Mouse (Mus musculus): ENCODE measurements at regions not wholly inside any gene's neighbourhood (a gene's known extent, or its start where the extent isn't known, plus 50 kb on each side); places are given as distances from the start of the nearest gene placed in this dataset.

DNA sequence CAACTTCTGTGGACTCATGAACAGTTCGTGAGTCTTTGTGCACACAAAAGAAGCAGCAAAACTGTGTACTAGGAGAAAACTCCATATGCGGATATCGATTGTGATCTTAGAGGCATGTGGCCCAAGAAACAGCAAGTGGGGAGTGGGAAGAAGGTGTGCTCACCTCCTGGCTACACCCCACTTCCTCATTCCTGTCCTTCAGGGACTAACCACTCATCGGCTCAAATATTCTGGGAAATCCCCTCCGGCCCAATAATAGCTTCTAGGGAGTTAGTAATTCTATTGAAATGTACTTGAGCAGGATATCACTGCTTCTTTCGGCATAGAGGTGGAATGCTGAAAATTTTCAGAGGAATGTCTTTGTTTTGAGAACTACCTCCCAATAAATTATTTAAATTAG is 539.5 kb downstream of the Nfib start:
- no peak for DNase-seq (ENCODE audit: low spot score)
- intact Hi-C loops (cut with DNase I) = no loop called here

DNA sequence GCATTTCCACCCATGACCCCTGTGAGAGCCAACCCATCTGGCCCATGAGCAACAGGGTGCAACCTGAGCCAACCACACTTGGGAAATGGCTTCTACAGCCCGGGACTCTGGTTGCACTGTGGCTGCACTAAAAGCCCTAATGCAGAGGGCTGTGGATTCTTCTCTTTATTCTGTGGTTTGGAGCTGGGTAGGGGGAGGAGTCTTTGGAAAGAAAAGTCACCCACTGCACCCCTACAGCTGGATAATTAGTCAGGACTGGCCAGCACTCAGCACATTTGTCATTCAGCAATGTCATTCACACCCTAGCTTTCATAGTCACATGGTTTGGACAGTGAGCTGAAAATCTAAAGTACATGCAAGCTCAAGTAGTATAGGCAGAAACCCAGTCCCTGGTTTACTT is 541.5 kb downstream of the Nfib start:
- no peak for DNase-seq (ENCODE audit: low spot score)
- intact Hi-C loops (cut with DNase I) = no loop called here

DNA sequence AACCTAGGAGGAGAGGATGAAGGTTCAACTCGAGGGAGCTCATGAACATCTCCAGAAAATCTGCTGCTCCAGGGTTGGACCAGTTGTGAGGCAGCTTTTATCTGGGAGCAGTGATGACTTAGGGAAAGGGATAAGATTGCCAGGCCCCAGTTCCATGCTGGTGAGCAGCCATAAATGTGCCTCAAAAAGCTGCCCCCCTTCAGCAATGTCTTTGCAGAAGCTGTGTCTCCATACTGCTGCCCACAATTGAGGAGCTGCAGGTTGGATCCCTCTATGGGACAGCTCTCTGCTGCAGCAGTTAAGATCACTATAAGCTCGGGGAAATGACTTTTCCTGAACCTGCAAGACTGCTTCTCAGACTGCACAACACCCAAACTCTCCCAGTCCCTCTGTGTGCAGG is 543.7 kb downstream of the Nfib start:
- intact Hi-C loops (cut with DNase I) = no loop called here
- DNase-seq (ENCODE audit: low spot score) = no peak

DNA sequence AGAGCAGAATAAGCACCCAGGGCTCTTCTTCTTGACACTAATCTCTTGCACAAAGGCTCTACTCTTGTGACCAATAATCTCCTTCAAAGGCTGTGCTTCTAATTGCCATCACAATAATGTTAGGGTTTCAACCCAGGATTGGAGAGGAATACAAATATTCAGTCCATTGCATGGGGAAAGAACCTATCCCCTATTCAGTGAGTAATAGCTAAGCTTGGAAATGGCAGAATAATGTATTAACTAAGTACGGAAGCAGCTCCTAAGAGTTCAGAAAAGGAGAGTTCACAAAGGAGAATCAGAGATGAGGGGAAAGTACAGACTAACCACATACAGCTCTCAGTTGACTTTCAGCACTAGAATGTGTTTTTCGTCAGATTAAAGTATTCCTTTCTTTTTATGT is 544.3 kb downstream of the Nfib start:
- DNase-seq (ENCODE audit: low spot score) = no peak
- intact Hi-C loops (cut with DNase I) = no loop called here

DNA sequence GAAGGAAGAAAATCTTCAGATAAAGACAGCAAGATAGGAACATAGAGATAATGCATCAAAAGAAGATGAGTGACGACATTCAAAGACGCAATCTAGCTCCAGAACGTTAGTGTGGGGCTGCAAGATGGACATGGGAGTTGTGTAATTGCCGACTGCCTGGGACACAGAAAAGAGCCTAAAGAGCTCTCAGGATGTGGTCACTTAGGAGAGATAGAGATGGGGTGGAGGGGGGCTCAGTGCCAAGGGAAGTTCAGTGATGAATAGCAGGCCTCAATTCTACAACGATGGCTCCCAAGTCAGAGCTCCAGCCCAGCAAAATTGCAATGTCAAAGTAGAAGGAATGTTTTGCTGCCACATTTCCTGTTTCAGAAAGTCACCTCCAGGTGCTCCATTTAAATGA is 545.3 kb downstream of the Nfib start:
- DNase-seq (ENCODE audit: low spot score) = no peak
- intact Hi-C loops (cut with DNase I) = no loop called here

DNA sequence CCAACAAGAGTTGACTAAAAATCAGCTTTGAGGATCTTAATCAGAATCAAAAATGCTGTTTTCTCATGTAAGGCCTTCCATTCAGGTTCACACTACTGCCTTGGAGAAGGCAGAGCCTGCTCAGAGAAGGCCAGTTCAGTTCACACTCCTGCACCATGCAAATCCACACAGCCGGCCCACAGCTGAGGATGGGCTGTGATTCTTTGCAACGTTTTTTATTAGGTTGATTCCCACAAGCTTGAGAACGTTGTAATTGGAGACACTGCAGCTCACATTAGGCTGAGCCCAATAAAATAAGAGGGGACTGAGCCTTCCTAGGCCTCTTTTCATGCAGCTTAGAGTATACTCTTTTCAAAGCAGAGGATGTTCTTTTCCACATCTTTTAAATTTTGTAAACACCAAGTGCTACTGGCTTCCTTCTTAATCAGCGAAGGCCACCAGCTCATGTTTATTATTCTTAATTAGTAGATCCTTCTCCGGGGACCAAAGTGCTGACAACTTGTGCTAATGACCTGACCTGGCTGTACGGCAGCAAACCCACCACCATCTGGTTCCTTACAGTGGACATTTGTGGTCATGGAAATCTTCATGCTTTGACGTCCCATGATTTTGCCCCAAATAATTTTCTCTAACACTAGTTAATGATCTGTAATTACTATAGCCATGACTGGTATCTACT is 549.8 kb downstream of the Nfib start:
- intact Hi-C loops (cut with DNase I) = loop anchor here (2.0 kb wide), 1 partner anchor 17 kb away; no protein-coding TSS in a partner anchor
- no peak for DNase-seq (ENCODE audit: low spot score)

DNA sequence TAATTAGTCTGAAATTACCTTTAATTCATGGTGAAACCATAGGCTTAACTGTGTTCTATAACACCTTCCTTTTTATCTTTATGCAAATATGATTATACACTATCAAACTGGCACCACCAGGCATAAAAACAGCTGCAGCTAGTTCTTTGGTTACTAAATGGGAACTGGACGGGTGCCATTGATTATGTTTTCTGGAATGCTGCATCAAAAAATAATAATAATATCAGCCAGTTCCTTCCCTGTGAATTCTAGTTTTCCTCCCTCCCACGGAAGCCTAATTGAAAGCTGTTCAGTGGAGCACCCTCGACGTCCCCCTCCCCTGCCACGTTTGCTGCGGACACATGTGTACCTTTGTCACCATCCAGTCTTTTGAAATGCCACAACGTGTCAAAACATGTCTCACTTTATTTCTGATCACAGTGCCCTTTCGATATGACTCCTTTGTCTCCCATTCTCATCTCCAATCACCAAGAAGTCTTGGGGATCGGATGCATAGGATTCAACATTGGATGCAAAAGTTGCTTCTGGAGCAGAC is 551.5 kb downstream of the Nfib start:
- no peak for DNase-seq (ENCODE audit: low spot score)
- intact Hi-C loops (cut with DNase I) = loop anchor here (2.0 kb wide), 1 partner anchor 15 kb away; no protein-coding TSS in a partner anchor

DNA sequence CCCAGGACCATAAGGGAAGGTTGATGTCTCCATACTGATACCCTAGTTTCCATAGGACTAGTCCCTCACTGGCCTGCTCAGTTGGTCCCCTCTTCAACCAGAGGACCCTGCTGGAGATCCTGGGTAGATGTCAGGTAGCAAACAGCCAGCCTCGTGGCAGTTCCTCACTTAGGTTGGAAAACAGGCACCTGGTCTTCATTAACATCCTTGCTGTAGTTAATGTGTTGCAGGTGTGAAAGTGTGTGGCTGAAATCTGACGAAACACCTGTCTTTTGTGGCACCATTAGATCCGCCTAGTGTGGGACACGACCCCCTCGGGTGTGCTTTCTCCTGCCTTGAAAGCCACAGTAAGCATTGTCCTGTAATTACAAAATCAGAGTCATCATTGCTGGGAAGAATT is 551.9 kb downstream of the Nfib start:
- no peak for DNase-seq (ENCODE audit: low spot score)
- intact Hi-C loops (cut with DNase I) = loop anchor here (2.0 kb wide), 1 partner anchor 15 kb away; no protein-coding TSS in a partner anchor

DNA sequence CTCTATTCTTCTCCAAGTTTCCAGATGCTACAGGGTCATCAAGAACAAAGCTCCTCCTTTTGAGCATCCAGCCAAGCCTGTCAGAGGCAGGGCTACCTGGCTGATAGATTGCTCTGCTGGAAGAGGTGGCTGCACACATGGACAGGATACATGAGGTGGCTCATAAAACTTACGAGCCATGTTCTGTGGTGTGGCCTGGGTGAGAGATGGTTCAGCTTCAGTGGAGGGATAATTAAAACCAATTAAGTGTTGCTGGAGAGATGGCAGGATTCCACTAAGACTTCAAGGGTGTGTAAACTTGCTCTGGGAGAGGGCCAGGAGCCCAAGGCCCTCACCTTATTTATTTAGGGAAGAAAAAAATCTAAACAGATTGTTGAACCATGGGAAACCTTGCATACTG is 555.6 kb downstream of the Nfib start:
- DNase-seq (ENCODE audit: low spot score) = no peak
- intact Hi-C loops (cut with DNase I) = no loop called here

DNA sequence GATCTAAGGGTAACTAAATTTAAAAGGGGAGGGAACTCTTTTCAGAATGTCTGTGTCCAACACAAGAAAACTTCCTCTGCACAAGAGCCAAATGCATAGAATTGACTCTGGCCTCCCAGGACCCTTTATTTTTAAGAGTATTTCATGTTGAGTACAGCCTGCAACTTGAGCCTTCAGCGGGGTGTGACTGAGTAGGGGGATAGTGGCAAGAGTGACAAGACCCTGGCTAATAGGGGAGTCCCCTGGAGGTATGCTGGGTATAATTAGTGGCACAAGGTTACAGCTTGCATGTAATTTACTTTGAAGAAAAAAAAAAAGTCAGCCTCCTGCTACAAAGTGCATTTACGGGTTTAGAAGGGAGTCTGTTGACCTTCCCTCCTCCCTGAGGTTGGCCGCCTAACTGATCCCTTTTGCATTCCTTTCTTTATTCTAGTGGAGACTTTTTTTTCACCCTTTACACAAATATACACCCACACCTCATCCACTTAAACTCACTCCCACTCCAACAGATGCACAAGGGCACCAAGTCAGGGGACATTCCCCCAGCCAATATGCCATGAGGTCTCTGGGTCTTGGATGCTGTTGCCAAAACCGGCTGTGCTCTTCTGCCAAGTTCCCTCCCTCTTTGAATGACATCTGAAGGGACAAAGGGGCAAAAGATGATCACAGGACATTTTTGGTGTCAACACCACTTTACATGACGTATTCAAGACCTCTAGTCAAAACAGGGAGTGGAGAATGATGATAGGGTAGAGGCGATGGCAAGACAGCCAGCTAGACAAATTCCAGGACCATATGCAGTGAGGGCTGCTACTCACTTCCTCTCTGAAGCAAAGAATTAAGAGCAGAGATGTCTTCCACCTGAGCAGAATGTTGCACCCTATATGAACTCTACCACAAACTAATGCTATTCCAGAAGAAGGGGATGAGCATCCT is 557.2 kb downstream of the Nfib start:
- intact Hi-C loops (cut with DNase I) = no loop called here
- no peak for DNase-seq (ENCODE audit: low spot score)

DNA sequence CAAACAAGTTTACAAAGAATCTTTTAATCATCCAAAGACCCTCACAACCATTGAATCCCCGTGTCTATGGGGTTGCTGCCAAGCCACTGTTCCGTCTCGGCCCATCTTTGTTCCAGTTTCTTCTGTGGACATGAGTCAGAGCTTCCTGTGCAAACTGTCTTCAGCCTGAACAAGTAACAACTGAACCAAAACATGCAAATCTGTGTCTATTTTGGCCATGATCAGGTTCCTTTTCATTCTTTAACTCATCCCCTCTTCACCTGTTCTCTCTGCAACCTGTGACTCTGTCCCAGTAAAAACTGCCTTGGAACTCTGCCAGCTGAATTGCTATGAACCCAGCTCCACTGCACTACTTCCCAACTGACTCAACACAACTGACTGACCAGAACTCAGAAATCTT is 563.2 kb downstream of the Nfib start:
- DNase-seq (ENCODE audit: low spot score) = no peak
- intact Hi-C loops (cut with DNase I) = no loop called here

DNA sequence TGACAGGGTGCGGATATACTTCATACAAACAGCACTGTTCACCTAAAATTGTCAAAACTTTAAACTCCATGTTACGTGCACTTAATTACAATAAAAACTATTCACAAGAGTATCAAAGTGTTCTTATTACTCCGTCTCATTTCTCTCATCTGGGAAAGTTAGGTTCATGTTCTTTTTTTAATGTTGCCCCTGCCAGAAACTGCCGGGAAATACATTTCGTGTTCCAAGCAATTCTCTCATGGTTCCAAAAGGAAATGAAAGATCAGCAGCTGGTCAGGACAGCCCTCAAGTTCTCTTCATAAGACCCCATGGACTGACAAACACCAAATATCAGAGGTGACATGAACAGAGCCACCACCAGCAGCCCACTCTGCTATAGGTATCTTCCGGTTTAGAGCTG is 565.7 kb downstream of the Nfib start:
- no peak for DNase-seq (ENCODE audit: low spot score)
- intact Hi-C loops (cut with DNase I) = loop anchor here (2.0 to 5.0 kb wide), 2 partner anchors 15 to 402 kb away; no protein-coding TSS in a partner anchor

DNA sequence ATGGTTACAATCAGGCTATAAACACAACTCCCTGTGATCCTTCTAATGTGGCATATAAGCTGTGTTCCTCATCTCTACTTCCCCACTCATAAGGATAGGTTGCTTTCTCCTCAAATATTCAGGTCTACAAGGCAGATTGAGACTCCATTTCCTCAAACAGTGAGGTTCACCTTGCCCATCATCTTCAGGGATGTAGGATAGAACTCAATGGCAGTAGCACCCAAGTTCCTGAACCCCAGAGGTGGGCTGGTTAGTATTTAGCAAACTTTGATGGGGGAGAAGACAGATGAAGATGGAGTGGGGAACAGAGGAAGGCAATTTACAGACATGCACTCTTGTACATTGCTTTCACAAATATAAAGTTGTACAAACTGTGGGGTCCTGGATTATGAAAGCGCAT is 566.5 kb downstream of the Nfib start:
- no peak for DNase-seq (ENCODE audit: low spot score)
- intact Hi-C loops (cut with DNase I) = loop anchor here (2.0 to 5.0 kb wide), 2 partner anchors 16 to 403 kb away; no protein-coding TSS in a partner anchor

DNA sequence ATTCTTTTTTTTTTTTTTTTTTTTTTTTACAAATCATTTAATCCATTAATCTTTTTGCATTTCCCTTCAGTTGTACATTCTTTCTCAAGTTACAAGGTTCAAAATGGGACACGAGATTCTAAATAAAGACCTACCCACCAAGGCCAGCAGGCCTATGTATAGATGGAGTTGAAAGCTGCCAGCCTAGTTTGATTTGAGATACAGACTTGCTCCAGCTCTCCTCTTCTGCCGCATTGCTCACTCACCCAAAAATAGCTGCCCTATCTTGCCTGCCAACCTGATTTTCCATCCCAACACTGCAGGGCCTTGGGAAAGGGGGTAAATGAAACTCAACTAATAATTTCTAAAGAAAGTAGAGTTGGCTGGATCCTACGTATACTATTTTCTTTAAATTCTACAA is 572.7 kb downstream of the Nfib start:
- DNase-seq (ENCODE audit: low spot score) = peak; percentile 9
- intact Hi-C loops (cut with DNase I) = no loop called here

DNA sequence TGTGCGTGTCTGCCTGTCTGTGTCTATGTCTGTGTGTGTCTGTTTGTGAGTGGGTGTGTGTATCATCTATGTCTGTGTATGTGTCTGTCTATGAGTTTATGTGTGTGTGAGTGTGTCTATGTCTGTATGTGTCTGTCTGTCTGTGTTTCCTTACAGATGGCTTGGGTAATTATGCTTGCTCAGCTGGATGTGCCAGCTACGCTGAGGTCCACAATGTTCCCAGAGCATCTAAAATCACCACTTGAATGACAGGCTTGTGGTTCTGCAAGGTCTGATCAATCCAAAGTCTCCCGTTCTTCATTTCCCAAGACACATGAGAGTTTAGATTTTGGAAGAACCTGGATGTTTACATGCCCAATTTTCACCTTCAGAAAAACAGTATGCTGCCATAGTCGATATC is 573.2 kb downstream of the Nfib start:
- DNase-seq (ENCODE audit: low spot score) = no peak
- intact Hi-C loops (cut with DNase I) = no loop called here

DNA sequence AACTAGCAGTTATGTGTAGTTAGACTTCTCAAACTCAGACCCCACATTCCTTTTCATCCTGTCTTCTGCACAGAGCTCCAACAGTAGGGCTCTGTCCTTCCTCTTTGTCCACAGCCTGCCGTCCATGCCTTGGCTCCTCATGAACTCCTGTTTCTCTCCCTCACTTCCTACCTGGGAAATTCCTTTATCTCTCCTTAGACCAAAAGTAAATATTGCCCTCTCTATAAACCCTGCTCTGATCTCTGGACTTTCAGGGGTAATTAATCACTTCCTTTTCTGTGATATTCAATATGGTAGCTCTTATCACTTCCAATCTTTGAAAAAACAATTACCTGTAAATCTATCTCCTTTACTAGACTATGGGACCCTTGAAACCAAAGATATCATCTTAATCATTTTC is 576.1 kb downstream of the Nfib start:
- no peak for DNase-seq (ENCODE audit: low spot score)
- intact Hi-C loops (cut with DNase I) = no loop called here

DNA sequence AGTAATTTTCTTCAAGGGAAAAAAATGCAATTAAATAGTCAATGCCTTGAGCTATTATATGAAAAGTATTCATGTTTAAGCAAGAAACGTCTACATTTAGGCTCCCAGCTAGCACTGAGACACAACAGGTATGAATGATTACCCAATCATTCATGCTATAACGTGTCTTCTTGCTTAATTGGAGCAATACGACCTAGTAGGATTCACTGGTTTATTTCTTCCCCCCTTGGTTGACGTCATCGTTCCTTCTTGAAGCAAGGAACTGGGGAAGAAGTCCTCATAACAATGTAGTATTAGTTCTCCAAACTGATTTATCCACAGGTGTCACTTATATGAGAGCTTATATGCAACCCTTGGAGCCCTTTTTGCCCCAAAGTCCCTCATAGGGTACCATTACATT is 581.8 kb downstream of the Nfib start:
- intact Hi-C loops (cut with DNase I) = no loop called here
- DNase-seq (ENCODE audit: low spot score) = no peak

DNA sequence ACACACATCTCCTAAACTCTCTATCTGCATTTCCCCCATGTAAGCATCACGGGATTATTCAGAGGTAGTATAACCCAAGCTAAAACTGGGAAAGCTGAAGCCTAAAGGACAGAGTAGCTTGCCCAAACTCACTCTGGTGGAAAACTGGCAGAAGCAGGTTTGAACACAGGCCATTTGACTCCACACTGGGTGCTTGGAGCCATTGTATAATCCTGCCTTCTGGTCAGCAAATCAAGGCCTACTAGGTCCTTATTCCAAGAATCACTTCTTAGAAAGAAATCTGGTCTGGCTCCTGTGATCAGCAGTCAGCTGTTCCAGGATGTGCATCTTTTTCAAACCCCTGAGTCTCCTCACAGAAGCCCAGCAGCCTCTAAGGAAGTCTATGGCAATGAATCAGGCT is 582.4 kb downstream of the Nfib start:
- intact Hi-C loops (cut with DNase I) = no loop called here
- no peak for DNase-seq (ENCODE audit: low spot score)

DNA sequence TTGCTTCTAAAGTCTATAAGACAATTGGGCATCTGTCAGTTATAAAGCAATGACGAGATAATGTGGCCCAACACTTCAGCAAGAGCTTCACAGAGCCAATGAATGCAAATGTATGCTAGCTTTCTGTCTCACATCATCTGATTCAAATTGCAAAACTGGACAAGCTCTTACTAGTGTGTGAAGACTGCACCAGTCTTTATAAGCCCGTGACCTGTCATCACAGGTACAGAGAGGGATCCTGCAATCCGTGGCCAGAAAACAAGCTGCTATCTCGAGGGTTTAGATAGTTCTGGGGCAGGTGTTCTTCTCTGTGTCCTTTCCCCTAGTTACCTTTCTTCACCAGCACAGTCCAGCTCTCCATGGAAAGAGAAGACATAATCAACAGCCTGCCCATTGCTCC is 584.8 kb downstream of the Nfib start:
- DNase-seq (ENCODE audit: low spot score) = no peak
- intact Hi-C loops (cut with DNase I) = no loop called here

DNA sequence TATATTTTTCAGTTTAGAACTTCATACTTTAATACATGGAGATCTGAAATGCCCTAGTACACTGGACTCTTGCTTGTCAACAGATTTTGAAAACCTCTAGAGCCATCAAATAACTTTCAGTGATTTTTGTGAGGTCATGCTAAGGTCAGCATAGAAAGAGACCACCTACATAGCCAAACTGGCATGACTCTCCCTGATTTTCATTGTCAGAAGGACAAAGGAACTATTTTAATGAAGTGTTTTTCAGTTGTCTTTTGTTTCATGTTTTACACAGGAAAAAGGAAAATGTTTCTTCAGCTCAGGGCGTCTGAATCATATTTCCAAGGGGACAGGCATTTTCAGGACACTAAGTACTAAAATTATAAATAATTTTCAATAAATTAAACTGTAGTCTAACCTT is 585.2 kb downstream of the Nfib start:
- DNase-seq (ENCODE audit: low spot score) = no peak
- intact Hi-C loops (cut with DNase I) = no loop called here

DNA sequence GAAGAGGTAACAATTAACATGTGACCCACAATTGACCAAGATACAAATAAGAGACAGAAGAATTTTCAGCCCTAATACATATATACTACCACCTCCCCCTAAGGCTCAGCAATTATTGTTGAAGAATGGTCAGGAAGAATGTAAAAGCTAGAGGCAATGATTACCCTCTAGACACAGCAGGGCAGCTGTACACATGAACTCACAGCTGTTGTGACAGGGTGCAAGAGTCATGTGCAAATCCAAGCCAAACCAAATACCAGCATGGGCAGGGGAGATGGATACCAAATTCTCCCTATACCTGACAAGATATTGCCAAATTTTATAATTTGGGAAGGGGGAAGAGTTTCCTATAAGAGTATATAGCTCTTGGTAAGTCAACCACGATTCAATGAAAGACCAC is 603.7 kb downstream of the Nfib start:
- intact Hi-C loops (cut with DNase I) = no loop called here
- DNase-seq (ENCODE audit: low spot score) = no peak
